Mouse (Mus musculus) G1E (cell line): ENCODE data around the gene Agap3.

ENCODE experiments used
- CTCF ChIP-seq: IDR thresholded peaks from 2 replicates; pipeline ENCODE4 v1.5.1; 2012; ENCODE audit warnings: low read depth, low read length, inconsistent platforms, mixed read lengths
- GATA1 ChIP-seq: IDR thresholded peaks from 2 replicates; pipeline ENCODE4 v1.6.1; 2012; ENCODE audit warnings: borderline replicate concordance, low read length, inconsistent platforms, mixed read lengths
- TAL1 ChIP-seq: conservative IDR thresholded peaks from 2 replicates; pipeline ENCODE4 v1.6.1; 2012; ENCODE audit warnings: low read depth, low read length, inconsistent platforms, mixed read lengths

DNA sequence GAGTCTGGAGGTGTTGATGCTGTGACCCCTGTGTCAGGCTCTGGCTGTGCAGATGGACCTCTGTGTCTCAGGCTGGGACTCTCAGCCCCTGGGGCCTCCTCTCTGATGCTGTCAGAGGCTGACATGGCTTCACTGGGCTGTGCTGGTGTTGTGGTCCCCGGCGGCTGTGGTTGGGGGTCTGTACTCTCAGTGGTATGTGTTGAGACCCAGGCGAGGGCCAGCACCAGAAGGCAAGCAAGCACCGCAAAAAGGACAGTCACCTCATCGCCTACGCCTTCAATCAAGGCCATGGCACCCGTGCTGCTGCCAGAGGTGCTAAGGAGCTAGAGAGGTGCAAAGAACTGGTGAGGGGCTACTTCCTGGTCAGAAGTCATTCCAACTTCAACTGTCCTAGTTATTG, 5.3 kb upstream of the Agap3 start:
- TF ChIP-seq CTCF (no peak), TAL1 (no peak), GATA1 (no peak)
